Mouse (Mus musculus): Measurements from ENCODE around the gene Exoc3l4.

Gene Exoc3l4

GRCm38 (mm10) chr12:111454021-111454420 is 37.2 kb downstream of the Exoc3l4 start:
- no peak for DNase-seq

GRCm38 (mm10) chr12:111454543-111455280 is 37.9 kb downstream of the Exoc3l4 start:
- DNase-seq, result no peak

GRCm38 (mm10) chr12:111455311-111455846 is 38.6 kb downstream of the Exoc3l4 start:
- no peak for DNase-seq

DNA sequence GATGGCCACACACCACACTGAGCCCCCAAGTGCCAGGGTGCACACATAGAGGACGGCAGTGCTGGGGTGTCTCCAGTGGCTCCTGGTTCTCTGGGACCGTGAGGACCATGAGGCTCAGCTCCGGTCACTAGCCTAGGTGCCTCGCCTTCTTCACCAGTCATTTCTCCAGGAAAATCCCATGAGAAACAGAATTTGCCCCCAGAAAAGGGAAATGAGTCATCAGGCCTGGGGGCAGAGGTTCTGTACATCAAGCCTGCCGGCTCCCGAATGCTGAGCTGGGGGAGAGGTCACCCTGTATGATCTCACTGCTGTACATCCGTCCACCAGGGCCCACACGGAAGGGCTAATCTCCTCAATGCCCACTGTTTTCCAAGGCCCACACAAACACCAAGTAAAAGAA is 39.0 kb downstream of the Exoc3l4 start:
- DNase-seq, result no peak

DNA sequence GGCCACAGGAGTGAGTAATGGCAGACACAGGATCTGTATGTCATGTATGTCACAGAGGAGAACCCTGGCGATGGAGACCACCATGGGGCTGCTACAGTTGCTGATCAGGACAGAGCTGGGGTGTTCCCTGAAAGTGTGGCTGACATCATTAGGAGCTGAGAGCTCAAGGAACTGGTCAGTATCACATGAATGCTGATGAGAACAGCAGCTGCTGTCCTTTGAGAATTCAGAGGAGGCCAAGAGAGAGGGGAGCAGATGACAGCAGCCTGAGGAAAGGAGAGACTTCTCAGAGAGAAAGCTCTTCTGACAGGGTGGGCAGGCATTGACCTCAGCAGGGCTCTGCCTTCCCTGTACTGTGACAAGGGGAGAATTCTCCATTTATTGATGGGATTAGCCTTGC is 40.9 kb downstream of the Exoc3l4 start:
- no peak for DNase-seq

- DNase-seq, result no peak
These were observed 46.8 kb downstream of the Exoc3l4 start for GRCm38 (mm10) chr12:111463570-111463969.

- no peak for DNase-seq
These were observed 49.6 kb downstream of the Exoc3l4 start for GRCm38 (mm10) chr12:111466369-111466768.

DNA sequence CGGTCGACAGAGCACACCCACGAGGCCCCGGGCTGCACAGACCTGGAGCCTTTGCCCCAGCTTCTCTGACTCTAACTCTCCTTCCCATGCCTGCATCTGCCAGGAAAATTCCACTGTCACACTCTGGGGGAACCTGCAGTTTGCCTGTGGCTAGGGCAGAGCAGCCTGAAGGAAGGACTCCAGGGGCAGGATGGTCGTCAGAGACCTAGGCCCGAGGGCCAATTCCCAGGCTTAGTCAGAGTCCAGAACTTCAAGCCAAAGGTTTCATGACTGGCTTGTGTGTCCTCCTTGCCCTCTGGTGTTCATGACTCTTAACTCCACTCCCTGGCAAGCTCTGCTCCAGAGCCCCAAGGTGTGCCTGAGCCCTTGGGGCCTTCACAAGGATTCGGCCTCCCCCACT is 51.4 kb downstream of the Exoc3l4 start:
- DNase-seq, result no peak

DNA sequence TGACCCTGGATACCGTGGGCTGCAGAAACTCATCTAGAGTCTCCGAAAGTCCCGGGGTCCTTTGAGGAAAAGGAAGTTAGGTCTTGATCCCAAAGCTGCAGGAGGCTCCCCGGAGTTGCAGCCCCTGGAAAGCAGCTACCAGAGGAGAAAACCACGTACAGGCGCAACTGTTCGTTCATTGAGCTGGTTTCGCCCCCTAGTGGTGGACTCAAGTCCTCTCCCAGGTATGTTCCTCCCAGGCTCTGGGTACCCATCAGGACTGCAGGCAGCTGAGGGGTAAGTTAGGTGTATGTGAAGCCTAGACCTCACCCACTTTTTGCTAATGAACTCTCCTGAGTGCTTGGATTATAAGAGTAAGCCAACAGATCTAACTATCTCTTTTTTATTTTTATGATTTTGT is 52.7 kb downstream of the Exoc3l4 start:
- DNase-seq, result peak; percentile 82

DNA sequence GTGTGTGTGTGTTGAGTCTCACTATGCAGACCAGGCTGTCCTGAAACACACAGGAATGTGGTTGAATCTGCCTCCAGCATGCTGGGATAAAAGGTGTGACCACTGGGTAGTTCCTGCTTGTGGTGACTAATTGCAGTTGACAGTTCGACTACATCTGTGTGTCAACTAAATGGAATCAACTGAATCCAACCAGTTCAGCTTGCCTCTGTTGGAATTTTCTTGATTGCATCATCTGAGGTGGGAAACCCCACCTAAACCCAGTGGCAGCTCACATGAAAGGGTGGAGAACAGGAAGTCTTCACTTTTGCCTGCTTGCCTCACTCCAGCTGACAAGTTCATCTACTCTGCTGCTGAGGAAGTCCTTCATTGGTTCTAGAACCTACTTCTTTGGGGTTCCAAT is 54.3 kb downstream of the Exoc3l4 start:
- no peak for DNase-seq

DNA sequence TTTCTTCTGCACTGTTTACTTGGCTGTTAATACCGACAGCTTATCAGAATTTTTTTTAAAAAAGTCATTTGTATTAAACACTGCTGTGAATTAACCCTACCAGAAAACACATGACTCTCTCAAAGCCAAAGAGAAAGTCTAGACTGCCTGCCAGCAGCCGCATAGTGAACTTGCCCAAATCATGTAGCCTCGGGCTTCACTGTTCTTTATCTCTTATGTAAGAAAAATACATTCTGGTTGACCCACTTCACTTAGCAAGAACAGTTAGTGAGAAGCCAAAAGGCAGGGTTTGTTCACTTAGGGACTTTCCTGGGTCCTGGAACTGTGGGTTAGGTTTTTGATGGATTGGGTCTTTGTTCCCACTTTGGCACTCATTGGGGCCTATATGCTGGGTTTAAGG is 54.9 kb downstream of the Exoc3l4 start:
- DNase-seq, result no peak

DNA sequence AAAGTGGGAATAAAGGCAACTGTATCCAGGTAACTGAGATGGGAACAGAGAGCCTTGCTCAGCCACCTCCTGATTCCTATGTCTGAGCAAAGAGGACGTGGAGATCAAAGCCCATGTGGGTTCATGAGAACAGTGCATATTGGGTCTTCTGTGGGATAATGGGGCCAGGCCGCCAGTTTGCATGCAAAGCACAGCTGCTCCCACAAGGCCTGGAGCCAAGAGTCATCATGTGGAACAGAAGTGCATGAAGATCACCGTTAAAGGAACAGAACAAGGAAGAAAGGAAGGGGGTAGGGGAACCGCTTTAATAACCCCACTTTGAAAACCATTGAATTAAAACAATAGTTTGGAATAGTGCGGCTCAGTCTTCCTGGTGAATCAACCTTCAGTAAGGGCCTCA is 56.1 kb downstream of the Exoc3l4 start:
- DNase-seq, result no peak

- DNase-seq, result no peak
These were observed 57.6 kb downstream of the Exoc3l4 start for GRCm38 (mm10) chr12:111474384-111474783.

DNA sequence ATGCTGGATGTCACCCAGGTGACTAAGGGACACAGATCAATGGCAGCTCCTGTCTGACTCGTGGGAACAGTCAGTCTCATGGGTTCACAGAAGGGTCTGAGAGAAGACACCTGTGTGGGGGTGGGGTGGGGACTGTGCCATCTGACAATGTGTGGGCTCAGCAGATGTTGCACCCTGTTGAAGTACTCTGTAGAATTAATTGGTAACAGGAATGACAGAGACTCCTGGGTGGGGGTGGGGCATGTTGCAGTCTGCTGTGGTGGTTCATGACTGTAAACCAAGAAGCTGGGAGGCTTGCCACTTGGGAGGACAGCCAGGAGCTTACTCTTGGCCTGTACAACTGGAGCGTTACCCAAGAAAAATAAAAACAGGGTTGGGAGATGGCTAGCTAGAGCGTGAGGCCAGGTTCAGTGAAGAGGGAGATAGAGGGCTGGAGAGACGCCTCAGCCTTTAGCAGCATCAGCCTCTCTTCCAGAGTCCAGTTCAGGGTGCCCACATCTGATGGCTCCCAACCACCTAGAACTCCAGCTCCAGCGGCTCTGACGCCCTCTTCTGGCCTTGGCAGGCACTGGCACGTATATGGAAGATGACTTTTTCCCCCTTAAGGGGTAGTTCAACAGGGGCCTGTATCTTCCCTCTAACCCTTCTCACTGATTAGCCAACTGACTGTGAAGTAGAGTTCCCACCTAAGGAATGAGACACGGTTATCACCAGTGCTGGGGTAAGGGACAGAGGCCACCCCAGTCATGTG is 58.3 kb downstream of the Exoc3l4 start:
- DNase-seq, result peak; percentile 71

DNA sequence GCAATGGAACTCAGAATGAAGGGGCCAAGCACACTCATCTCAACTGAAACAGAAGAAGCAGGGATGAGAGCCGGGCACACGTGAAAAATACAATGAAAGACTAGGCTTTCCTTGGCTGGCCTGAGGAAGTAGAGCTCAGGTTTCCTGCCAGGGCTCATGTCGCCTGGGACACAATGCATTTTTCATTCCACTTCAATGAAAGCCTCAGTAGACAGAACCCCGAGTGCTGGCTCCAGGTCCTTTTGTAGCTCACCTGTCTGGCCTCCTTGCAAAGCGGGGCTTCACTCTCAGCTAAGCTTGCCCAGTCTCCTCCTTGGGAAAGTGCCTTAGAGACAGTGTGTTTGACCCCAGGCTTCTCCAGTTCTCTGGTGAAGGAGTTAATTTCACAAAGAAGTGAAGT is 62.1 kb downstream of the Exoc3l4 start:
- DNase-seq, result no peak

DNA sequence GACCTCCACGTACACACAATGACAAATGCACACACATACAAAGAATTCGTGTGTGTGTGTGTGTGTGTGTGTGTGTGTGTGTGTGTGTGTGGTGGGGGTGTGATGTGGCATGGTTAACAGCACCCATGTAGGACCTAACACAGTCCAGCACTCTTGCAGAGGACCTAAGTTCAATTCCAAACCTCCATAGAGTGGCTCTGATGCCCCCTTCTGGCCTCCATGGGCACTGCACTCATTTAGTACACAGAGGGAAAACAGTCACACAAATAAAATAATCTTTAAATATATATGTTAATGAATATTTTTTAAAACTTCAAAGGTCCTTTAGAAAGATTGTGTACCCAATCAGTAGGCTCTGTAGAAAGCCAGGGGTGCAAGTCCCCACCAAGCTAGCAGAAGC is 63.1 kb downstream of the Exoc3l4 start:
- peak; percentile 44 for DNase-seq
